Mouse (Mus musculus): ENCODE measurements around the gene Cby1.
A peak's percentile ranks its signal among the peaks of the same experiment; 100 is the strongest.

DNA sequence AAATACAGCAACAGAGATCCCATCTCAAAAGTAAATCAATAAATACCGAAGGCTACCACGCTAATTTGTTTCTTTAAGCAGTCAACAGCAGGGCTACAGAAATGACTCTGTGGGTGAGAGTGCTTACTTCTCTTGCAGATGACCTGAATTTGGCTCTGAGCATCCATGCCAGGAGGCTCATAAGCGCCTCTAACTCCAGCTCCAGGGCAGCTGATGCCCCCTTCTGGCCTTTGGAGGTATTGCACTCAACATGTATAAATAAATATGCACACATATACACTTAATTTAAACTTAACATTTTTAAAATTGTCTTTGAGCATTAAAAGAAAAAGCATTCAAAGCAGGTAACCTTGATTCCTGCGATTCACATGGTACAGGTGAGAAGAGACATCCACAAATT lies 7.5 kb upstream of the Cby1 start:
- peak; percentile 28; the same call in 1 of the 2 replicates for TF ChIP-seq CTCF (IDR thresholded peaks at IDR 0.05; ENCODE audit: borderline replicate concordance, insufficient read depth, low read depth, low read length)
- TF ChIP-seq POLR2A (IDR thresholded peaks at IDR 0.05; ENCODE audit: borderline replicate concordance, insufficient read depth, low read length), result no peak
